Mouse (Mus musculus): ENCODE results near the gene Zfp866. TPM values are rescaled to one million over a fixed set of nuclear protein-coding genes. Genes with fewer than 3 reads are reported as not detected.

Gene Zfp866
- polyA plus RNA-seq, 1 experiment from 2014 or later = 26.0 TPM

DNA sequence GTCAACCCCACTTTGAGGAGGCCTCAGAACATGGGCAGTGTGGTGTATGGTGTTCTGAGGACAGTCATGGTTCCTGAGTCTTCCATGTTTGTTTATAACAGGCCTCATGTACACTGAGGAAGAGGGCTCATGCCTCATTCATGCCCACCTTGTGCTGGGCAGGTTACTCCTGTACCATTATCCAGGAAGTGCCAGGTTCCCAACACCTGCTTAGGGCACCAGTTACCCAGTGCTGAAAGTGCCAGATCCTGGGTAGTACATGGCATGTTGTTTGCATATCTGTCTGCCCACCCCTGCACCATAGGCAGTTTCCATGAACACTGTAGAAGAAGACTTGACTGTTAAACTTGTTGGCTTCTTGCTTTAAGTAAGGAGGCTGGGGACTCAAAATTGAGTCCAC, 11.2 kb upstream of the Zfp866 start:
- H3K27me3 ChIP-seq (replicated peaks; ENCODE audit: control insufficient read depth, insufficient read depth, low read length) = no peaks in the 10 kb centered on the region
- no peaks in the 10 kb centered on the region for H3K4me1 ChIP-seq (ENCODE audit: control insufficient read depth, insufficient read depth, low read length)
- DNase-seq (ENCODE audit: low spot score) (no peak), ATAC-seq (ENCODE audit: low read depth) (no peak)
- no peak overlapping the region for H3K9ac ChIP-seq (ENCODE audit: low read depth, low read length)
- peaks cover 100% of the 10 kb centered on the region for H3K36me3 ChIP-seq (ENCODE audit: control insufficient read depth, insufficient read depth, low read length)
- no peak overlapping the region for H3K27ac ChIP-seq (replicated peaks; ENCODE audit: low read depth, low read length)
- H3K9me3 ChIP-seq (ENCODE audit: control insufficient read depth, low read length) = no peaks in the 10 kb centered on the region
- H3K4me3 ChIP-seq (ENCODE audit: low read depth, low read length) = no peak overlapping the region
- no peak overlapping the region for H3K4me2 ChIP-seq (ENCODE audit: low read depth, low read length)

DNA sequence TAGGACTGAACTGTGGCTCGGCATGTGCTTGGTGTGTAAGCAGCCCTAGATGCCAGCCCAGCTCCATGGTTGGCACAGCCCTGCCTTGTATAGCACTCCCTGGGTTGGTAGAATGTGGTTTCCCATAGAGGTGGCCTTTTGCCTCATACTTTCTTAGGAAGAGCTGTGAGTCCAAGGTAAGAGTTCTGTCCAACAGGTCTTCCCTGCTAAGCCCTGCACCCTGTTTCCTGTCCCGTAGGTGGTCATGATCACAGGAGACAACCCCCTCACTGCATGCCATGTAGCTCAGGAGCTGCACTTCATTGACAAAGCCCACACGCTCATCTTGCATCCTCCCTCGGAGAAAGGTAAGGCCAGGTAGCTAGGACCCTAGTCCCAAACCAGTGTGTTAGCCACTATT, 10.8 kb upstream of the Zfp866 start:
- no peak overlapping the region for H3K27ac ChIP-seq (replicated peaks; ENCODE audit: low read depth, low read length)
- H3K9ac ChIP-seq (ENCODE audit: low read depth, low read length) = no peak overlapping the region
- H3K4me2 ChIP-seq (ENCODE audit: low read depth, low read length) = no peak overlapping the region
- DNase-seq (ENCODE audit: low spot score) = no peak
- H3K27me3 ChIP-seq (replicated peaks; ENCODE audit: control insufficient read depth, insufficient read depth, low read length) = no peaks in the 10 kb centered on the region
- no peaks in the 10 kb centered on the region for H3K9me3 ChIP-seq (ENCODE audit: control insufficient read depth, low read length)
- H3K36me3 ChIP-seq (ENCODE audit: control insufficient read depth, insufficient read depth, low read length) = peaks cover 100% of the 10 kb centered on the region
- H3K4me1 ChIP-seq (ENCODE audit: control insufficient read depth, insufficient read depth, low read length) = no peaks in the 10 kb centered on the region
- 84% methylated on average over 4 of the region's 4 CpGs for WGBS
- no peak overlapping the region for H3K4me3 ChIP-seq (ENCODE audit: low read depth, low read length)
- no peak for ATAC-seq (ENCODE audit: low read depth)

DNA sequence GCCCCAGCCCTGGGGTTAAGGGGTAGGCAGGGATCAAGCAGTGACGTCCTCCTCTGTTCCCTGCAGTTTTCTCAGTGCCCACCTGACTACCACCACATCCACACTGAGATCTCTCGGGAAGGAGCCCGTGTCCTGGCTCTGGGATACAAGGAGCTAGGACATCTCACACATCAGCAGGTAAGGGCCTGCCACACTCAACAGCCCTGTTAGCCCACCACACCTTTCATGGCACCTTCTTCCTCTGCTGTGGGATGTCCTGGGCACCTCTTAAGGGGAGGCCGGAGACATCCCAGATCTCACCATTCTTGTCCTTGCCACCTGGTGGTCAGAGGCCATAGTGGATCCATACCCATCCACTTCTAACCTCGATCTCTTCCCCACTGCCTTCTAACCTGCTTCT, 9.0 kb upstream of the Zfp866 start:
- Histone ChIP-seq H3K4me2 (ENCODE audit: low read depth, low read length) (no peak overlapping the region), H3K27ac (replicated peaks; ENCODE audit: low read depth, low read length) (no peak overlapping the region), H3K9ac (ENCODE audit: low read depth, low read length) (no peak overlapping the region), H3K9me3 (ENCODE audit: control insufficient read depth, low read length) (no peaks in the 10 kb centered on the region), H3K4me1 (ENCODE audit: control insufficient read depth, insufficient read depth, low read length) (no peaks in the 10 kb centered on the region), H3K36me3 (ENCODE audit: control insufficient read depth, insufficient read depth, low read length) (peaks cover 100% of the 10 kb centered on the region), H3K27me3 (replicated peaks; ENCODE audit: control insufficient read depth, insufficient read depth, low read length) (no peaks in the 10 kb centered on the region), H3K4me3 (ENCODE audit: low read depth, low read length) (no peak overlapping the region)
- DNase-seq (ENCODE audit: low spot score) (no peak), ATAC-seq (ENCODE audit: low read depth) (no peak)
- WGBS = 86% methylated on average over 5 of the region's 5 CpGs

DNA sequence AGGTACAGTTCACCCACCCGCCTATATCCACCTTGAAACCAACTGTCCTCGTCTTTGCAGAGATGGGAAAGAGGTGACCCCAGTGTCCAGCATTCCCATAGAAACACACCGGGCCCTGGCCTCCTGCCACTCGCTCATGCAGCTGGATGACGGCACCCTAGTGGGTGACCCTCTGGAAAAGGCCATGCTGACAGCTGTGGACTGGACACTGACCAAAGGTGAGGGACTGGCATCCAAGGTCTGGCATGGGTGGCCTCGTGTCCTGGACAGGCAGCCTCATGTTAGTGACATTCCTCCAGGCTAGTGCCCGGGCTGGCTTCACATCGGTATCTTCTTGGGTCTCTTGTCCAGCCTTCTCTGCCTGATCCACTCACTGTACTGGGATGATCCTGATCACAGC, 8.3 kb upstream of the Zfp866 start:
- H3K27ac ChIP-seq (replicated peaks; ENCODE audit: low read depth, low read length) = no peak overlapping the region
- no peaks in the 10 kb centered on the region for H3K9me3 ChIP-seq (ENCODE audit: control insufficient read depth, low read length)
- 90% methylated on average over 8 of the region's 8 CpGs for WGBS
- no peak overlapping the region for H3K4me2 ChIP-seq (ENCODE audit: low read depth, low read length)
- DNase-seq (ENCODE audit: low spot score) (no peak), ATAC-seq (ENCODE audit: low read depth) (no peak)
- H3K9ac ChIP-seq (ENCODE audit: low read depth, low read length) = no peak overlapping the region
- no peak overlapping the region for H3K4me3 ChIP-seq (ENCODE audit: low read depth, low read length)
- H3K36me3 ChIP-seq (ENCODE audit: control insufficient read depth, insufficient read depth, low read length) = peaks cover 100% of the 10 kb centered on the region
- H3K4me1 ChIP-seq (ENCODE audit: control insufficient read depth, insufficient read depth, low read length) = no peaks in the 10 kb centered on the region
- no peaks in the 10 kb centered on the region for H3K27me3 ChIP-seq (replicated peaks; ENCODE audit: control insufficient read depth, insufficient read depth, low read length)

DNA sequence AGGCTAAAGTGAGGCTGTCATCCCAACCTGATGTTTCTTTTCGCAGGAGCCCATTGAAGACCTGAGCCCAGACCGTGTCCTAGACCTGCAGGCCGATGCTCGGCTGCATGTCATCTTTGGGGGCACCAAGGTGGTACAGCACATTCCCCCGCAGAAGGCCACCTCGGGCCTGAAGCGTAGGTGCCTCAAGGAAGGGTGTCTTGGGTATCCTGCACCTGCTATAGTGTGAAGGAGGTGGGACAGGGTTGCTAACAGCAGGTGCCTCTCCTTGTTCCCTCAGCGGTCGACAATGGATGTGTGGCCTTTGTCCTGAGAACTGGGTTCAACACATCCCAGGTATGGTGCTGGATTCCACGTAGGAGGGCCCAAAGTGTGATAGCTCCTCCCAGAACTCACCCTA, 6.7 kb upstream of the Zfp866 start:
- peaks cover 96% of the 10 kb centered on the region for H3K36me3 ChIP-seq (ENCODE audit: control insufficient read depth, insufficient read depth, low read length)
- H3K9ac ChIP-seq (ENCODE audit: low read depth, low read length) = no peak overlapping the region
- no peaks in the 10 kb centered on the region for H3K9me3 ChIP-seq (ENCODE audit: control insufficient read depth, low read length)
- WGBS = 95% methylated on average over 10 of the region's 10 CpGs
- ATAC-seq (ENCODE audit: low read depth) (no peak), DNase-seq (ENCODE audit: low spot score) (no peak)
- H3K27ac ChIP-seq (replicated peaks; ENCODE audit: low read depth, low read length) = no peak overlapping the region
- no peak overlapping the region for H3K4me3 ChIP-seq (ENCODE audit: low read depth, low read length)
- H3K27me3 ChIP-seq (replicated peaks; ENCODE audit: control insufficient read depth, insufficient read depth, low read length) = no peaks in the 10 kb centered on the region
- no peak overlapping the region for H3K4me2 ChIP-seq (ENCODE audit: low read depth, low read length)
- H3K4me1 ChIP-seq (ENCODE audit: control insufficient read depth, insufficient read depth, low read length) = peaks cover 3% of the 10 kb centered on the region; the same call in 1 of the 2 replicates

DNA sequence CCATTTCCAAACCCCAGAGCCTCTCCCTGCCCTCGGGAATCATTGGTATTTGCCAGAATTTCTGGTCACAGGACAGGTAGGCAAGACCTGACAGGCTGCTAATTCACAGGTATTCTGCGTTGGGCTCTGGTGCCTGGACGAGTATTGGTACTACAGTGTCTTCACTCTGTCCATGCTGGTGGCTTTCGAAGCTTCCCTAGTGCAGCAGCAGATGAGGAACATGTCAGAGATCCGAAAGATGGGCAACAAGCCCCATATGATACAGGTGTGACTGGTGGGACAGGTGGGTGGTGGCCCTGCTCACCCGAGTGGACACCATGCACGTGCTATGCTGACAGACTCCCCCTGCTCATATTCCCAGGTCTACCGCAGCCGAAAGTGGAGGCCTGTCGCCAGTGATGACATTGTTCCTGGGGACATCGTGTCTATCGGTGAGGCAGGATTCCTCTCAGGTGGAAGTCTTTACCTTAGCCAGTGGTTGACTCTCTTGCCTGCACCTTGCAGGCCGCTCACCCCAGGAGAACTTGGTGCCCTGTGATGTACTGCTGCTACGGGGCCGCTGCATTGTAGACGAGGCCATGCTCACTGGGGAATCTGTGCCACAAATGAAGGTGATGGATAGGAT, 5.9 kb upstream of the Zfp866 start:
- peaks cover 10% of the 10 kb centered on the region for H3K4me1 ChIP-seq (ENCODE audit: control insufficient read depth, insufficient read depth, low read length)
- no peak overlapping the region for H3K9ac ChIP-seq (ENCODE audit: low read depth, low read length)
- H3K36me3 ChIP-seq (ENCODE audit: control insufficient read depth, insufficient read depth, low read length) = peaks cover 88% of the 10 kb centered on the region
- no peaks in the 10 kb centered on the region for H3K27me3 ChIP-seq (replicated peaks; ENCODE audit: control insufficient read depth, insufficient read depth, low read length)
- ATAC-seq (ENCODE audit: low read depth) (no peak), DNase-seq (ENCODE audit: low spot score) (no peak)
- WGBS = 94% methylated on average over 16 of the region's 16 CpGs
- H3K9me3 ChIP-seq (ENCODE audit: control insufficient read depth, low read length) = no peaks in the 10 kb centered on the region
- no peak overlapping the region for H3K27ac ChIP-seq (replicated peaks; ENCODE audit: low read depth, low read length)
- H3K4me2 ChIP-seq (ENCODE audit: low read depth, low read length) = no peak overlapping the region
- H3K4me3 ChIP-seq (ENCODE audit: low read depth, low read length) = no peak overlapping the region

DNA sequence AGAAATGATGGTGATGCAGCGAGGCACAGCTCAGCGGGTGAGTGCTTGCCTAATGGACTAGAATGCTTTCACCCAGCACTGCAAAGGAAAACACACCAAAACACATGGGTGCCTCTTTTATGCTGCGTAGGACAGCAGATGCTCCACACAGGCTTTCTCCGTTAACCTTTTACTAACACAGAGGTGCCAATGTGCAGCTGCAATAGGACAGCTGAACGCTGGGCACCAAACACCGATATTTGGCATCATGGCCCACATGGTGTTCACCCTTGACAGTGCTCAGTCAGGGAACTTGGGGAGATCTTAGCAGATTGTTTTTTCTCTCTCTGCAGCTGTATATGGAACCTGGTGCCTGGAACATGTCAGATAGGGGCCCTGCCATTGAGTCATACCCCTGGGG, 3.9 kb upstream of the Zfp866 start:
- no peaks in the 10 kb centered on the region for H3K27me3 ChIP-seq (replicated peaks; ENCODE audit: control insufficient read depth, insufficient read depth, low read length)
- H3K36me3 ChIP-seq (ENCODE audit: control insufficient read depth, insufficient read depth, low read length) = peaks cover 68% of the 10 kb centered on the region
- no peak overlapping the region for H3K27ac ChIP-seq (replicated peaks; ENCODE audit: low read depth, low read length)
- H3K4me1 ChIP-seq (ENCODE audit: control insufficient read depth, insufficient read depth, low read length) = peaks cover 15% of the 10 kb centered on the region
- no peak for DNase-seq (ENCODE audit: low spot score)
- no peak for ATAC-seq (ENCODE audit: low read depth)
- no peaks in the 10 kb centered on the region for H3K9me3 ChIP-seq (ENCODE audit: control insufficient read depth, low read length)
- no peak overlapping the region for H3K9ac ChIP-seq (ENCODE audit: low read depth, low read length)
- 93% methylated on average over 6 of the region's 6 CpGs for WGBS
- H3K4me2 ChIP-seq (ENCODE audit: low read depth, low read length) = no peak overlapping the region
- H3K4me3 ChIP-seq (ENCODE audit: low read depth, low read length) = no peak overlapping the region

DNA sequence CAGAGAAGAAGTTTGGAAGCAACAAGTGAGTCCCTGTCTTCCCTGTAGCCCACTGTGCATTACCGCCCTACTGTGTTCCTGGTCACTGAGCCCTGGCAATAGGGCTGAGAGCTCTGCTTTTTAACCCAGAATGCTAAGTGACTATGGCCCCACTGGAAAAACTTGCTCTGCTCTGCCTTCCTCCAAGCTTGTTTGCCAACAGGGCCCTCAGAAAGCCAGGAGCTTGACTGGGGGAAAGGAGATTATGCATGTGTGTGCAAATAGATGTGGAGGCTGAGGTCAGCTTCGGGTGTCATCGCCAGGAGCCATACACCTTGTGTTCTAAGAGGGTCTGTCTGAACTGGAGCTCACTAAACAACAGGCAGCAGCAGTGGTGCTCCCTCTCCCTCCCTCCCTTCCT, 3.1 kb upstream of the Zfp866 start:
- ATAC-seq (ENCODE audit: low read depth) (no peak), DNase-seq (ENCODE audit: low spot score) (no peak)
- Histone ChIP-seq H3K4me2 (ENCODE audit: low read depth, low read length) (no peak overlapping the region), H3K36me3 (ENCODE audit: control insufficient read depth, insufficient read depth, low read length) (peaks cover 60% of the 10 kb centered on the region), H3K4me1 (ENCODE audit: control insufficient read depth, insufficient read depth, low read length) (peaks cover 17% of the 10 kb centered on the region), H3K9me3 (ENCODE audit: control insufficient read depth, low read length) (no peaks in the 10 kb centered on the region), H3K27ac (replicated peaks; ENCODE audit: low read depth, low read length) (no peak overlapping the region), H3K27me3 (replicated peaks; ENCODE audit: control insufficient read depth, insufficient read depth, low read length) (no peaks in the 10 kb centered on the region), H3K9ac (ENCODE audit: low read depth, low read length) (no peak overlapping the region), H3K4me3 (ENCODE audit: low read depth, low read length) (no peak overlapping the region)
- 98% methylated on average over 3 of the region's 3 CpGs for WGBS

DNA sequence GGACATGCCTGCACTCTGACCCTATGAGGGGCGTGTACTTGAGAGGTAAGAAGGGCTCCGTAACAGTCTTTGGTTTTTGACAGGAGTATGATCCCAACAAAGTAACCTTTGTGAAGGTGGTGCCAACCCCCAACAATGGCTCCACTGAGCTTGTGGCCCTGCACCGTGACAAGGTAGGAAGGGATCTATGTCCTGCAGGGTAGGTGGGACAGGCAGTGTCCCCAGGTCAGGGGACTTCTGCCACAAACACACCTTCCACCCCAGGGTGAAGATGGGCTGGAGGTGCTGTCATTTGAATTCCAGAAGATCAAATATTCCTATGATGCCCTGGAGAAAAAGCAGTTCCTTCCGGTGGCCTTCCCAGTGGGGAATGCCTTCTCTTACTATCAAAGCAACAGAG, 2.7 kb upstream of the Zfp866 start:
- Histone ChIP-seq H3K9me3 (ENCODE audit: control insufficient read depth, low read length) (no peaks in the 10 kb centered on the region), H3K27me3 (replicated peaks; ENCODE audit: control insufficient read depth, insufficient read depth, low read length) (no peaks in the 10 kb centered on the region), H3K9ac (ENCODE audit: low read depth, low read length) (no peak overlapping the region), H3K4me1 (ENCODE audit: control insufficient read depth, insufficient read depth, low read length) (peaks cover 17% of the 10 kb centered on the region), H3K4me2 (ENCODE audit: low read depth, low read length) (no peak overlapping the region), H3K4me3 (ENCODE audit: low read depth, low read length) (no peak overlapping the region), H3K27ac (replicated peaks; ENCODE audit: low read depth, low read length) (no peak overlapping the region), H3K36me3 (ENCODE audit: control insufficient read depth, insufficient read depth, low read length) (peaks cover 56% of the 10 kb centered on the region)
- WGBS = 81% methylated on average over 4 of the region's 4 CpGs
- DNase-seq (ENCODE audit: low spot score) (no peak), ATAC-seq (ENCODE audit: low read depth) (no peak)
